Mouse (Mus musculus): Measurements from ENCODE around the gene Thnsl1.
"Not testable (repeated sequence)": the region's sequence is repeated elsewhere in the genome, so short reads cannot be mapped to it uniquely, and the experiment has no call there.

Gene Thnsl1

DNA sequence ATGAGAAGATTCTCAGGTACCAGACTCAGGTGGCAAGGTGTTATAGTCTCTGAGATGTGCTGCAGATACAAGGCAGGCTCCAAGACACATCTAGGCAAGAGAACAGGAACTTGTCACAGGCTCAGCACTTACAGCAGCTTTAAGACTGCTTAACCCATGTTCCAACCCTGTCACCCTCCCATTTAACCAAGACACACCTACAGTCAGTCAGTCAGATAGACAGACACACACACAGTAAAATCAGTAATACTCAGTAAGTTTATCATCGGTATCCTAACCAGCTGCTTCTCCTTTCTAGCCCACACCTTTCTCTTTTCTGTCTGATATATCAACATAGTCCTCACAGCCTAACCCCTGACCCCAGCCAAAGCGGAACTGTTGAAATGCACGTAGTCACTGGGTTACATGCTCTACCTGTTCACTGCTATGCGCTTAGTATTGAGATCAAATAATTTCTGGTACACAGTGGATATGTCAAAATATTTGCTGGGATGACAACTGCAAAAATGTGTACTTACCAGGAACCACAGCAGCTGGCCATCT, 30.4 kb downstream of the Thnsl1 start:
- DNase-seq (ENCODE audit: low read depth, low spot score): no peak

DNA sequence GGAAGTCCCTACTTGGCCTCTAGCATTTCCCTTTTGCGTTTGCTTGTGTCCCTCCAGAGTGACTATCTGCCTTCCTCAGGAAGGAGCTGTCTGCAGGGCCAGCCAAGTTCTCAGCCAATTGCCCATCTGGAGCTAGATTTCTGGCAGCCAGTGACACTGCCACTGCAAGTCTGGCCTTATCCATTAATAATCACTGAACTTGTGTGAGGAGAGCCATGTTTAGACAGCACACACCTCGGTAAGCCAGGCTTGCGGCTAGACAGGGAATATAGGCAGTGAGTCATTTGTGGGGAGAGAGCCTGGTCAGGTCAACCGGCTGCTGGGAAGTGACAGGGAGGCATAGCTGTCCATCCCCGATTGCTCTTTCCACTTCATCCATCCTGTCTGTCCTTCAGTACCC, 31.3 kb downstream of the Thnsl1 start:
- no peak for DNase-seq (ENCODE audit: low read depth, low spot score)

DNA sequence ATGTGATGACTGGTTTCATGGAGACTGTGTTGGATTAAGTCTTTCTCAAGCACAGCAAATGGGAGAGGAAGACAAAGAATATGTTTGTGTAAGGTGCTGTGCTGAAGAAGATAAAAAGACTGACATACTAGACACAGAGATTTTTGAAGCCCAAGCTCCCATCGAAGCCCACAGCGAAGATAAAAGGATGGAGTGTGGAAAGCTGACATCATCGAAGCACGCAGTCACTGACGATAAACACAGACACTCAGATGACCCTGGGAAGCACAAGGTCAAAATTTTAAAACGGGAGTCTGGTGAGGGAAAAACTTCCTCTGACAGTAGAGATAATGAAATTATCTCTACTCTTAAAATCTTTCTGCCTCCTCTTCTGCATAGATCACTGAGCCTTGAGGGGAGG, 38.6 kb downstream of the Thnsl1 start:
- not testable (repeated sequence) for DNase-seq (ENCODE audit: low read depth, low spot score)

DNA sequence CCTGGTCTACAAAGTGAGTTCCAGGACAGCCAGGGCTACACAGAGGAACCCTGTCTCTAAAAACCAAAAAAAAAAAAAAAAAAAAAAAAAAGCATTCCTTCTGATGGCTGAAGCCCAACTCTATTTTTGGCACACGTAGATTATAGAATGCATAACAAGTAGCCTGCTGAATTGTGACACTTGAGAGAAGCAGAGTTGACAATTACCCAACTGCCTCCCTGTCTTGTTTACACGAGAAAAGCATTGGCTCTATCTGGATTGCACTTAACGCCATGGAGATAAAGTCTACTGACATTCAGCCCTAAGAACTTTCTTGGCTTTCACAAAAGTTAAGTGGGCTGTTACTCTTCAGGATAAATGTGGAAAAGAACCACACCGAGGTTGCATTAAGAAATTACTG, 39.5 kb downstream of the Thnsl1 start:
- no peak for DNase-seq (ENCODE audit: low read depth, low spot score)

DNA sequence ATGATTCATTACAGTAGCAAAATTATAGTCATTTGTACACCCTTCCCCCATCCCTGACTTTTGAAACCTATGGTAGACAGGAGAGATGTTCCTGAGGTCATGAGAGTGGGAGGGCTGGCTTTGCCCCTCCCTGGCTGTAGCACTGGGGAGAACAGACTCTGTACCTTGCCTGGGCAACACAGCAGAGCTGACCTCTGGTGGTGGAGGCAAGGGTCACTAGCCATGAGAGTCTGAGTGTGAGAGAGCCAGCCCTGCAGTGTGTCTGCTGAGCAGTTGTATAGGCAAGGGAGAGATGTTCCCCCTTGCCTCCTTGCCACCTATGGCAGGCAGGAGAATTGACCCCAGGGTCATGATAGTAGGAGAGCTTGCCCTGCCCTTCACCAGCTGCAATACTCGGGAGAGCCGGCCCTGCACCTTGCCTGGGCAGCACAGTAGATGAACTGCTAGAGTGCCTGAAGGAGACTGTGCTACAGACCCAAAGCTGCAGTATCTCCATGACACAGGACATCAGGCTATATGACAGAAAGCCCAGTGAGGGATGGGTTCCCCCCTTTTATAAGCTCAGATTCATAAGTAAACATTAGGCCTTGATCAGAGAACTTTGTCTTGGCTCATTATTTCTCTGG, 40.1 kb downstream of the Thnsl1 start:
- DNase-seq (ENCODE audit: low read depth, low spot score): no peak

DNA sequence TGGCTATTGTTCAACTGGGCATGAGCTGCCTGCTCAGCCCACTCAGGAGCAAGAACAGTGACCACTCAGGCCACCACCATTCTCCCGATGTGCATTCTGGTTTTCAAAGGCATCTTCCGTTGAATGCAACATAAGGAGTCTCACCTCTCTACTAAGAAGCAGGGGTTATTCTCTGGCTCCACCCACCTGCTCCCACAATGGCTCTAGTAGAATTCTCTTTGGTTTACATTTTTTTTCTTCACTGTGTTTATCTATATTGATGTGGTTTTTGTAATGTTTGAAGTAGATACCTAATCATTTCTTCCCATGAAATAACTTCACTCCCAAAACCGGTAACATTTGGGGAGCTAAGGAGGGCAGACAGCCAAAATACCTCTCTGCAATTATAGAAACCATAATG, 48.1 kb downstream of the Thnsl1 start:
- DNase-seq (ENCODE audit: low read depth, low spot score): no peak

DNA sequence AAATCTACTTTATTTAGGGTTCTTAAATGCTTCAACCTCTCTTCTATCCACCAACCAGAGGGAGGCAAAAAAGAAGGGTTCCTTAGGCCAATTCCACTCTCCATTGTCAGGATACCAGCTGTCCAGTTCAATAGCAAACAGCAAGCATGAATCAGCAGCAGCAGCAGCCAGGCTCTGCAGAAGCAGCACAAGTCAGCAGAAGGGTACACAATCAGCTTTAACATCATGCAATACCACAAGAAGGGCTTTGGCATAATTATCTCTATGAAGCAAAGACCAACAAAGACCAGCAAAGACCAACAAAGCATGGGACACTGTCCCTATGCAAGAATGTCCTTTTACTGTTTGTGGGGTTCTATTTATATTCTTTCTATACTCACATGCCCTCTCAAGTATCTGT, 48.8 kb downstream of the Thnsl1 start:
- DNase-seq (ENCODE audit: low read depth, low spot score): no peak

DNA sequence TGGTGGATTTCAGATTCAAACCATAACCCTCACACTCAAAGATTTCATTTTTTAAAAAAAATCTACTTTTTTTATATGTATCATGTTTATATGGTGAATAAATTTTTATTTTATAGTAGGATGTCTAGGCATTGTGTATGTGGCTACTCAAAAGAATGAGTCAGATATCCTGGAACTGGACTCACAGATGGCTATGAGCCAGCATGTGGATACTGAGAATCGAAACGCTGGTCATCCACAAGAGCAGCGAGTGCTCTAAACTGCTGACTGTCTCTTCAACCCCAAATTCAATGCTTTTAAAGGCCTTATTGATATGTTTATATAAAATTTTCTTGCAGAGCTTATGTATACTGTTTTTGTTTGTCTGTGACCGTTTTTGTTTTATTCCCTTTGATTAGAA, 52.8 kb downstream of the Thnsl1 start:
- DNase-seq (ENCODE audit: low read depth, low spot score): no peak

DNA sequence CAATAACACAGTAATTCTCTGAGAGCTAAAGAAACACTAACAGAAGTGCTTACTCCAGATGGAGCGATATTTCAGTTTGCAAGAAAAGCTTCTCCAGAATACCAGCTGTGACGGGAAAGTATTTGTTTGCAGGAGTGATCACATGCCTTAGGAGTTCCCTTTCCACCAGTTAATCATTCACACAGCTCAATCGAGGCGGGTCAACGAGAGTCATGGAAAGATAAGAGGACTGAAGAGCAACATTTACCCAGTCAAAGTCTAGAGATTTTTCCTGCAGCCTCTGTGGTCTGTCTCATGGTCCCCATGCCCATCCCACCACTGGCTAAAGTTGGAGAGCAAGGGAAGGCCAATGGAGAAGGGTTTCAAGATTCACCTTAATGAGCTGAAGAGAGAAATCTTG, 53.6 kb downstream of the Thnsl1 start:
- no peak for DNase-seq (ENCODE audit: low read depth, low spot score)

DNA sequence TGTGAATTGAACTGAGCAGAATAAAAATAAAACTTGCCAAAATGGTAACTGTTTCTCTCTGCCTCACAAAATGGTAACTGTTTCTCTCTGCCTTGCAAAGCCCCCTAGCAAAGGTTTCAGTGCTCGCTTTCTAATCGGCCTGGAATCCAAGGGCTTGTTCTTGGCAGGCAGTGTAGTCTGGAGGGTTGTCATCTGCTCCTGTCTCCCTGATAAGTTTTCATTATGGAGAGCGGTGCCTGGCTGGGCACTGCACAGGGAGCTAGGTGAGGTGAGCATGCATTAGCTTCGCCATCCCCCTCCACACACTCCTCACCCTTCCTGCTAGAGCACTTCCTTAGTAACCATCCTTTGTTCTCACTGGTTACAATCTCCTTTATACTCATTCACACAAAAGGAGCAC, 54.5 kb downstream of the Thnsl1 start:
- DNase-seq (ENCODE audit: low read depth, low spot score): no peak

DNA sequence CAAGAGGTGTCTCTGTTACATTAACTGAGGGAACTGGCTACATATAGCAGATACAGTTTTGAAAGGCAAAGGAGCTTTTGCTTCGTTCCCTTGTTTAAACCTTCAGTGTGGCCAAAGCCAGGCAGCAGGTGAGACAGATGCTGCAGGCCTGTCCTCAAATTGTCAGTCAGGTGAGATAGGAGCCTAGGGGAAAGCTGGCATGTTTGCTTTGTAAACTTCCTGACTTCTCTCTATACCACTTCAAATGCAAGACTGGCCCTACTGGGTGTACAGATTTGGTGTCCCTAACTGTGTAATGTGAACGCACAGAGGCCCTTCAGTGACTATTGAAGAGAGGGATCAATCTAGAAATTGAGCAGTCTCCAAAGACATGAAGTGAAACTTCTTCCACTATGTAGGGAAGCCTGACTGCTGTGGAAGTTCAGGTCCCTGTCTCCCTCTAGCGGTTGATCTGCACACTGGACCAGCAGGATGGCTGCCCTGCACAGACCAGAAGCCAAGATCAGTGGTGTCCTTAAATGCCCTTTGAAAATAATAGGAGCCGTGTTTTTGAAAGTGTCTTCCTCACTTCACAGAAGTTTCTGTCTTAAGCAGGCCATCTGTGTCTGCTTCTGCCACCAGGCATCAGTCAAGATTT, 56.0 kb downstream of the Thnsl1 start:
- peak; percentile 53 for DNase-seq (ENCODE audit: low read depth, low spot score)

DNA sequence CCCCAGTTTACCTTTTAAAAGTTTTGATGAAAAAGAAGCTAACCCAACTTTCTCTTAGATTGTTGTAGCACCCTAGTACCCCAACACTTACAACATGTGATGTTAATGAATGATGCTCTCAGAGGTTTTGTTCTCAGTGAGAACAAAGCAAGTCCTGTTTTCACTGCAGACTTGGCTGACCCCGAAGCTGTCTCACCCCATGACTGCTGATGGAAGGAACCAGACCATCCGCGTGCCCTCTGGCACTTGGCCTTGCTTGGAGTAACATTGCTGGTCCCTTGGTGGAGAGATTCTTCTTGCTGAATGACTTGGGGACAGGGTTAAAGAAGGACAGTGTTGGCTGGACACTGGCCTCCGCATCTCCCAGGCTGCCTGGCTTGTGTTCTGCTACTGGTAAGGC, 58.5 kb downstream of the Thnsl1 start:
- no peak for DNase-seq (ENCODE audit: low read depth, low spot score)

Data from retina, adult 2 months (tissue).